Mouse (Mus musculus) kidney, adult 2 months (tissue): ENCODE measurements around the gene Lmna. TPM values are rescaled to one million over a fixed set of nuclear protein-coding genes. Genes with fewer than 3 reads are reported as not detected.
A peak's percentile ranks its signal among the peaks of the same experiment; 100 is the strongest.

ENCODE experiments used
- DNase-seq: peaks from one replicate; pipeline ENCODE4 v3.0.0; 2021
- H3K27ac ChIP-seq: fragments of 200-500 bp; 2 replicates; pipeline ENCODE4 v1.5.1; 2012; ENCODE audit warnings: low read depth, low read length, control low read depth, inconsistent platforms; ENCODE audit not compliant: insufficient read depth
- H3K27me3 ChIP-seq: fragments of 200-500 bp; replicated peaks from 2 replicates; pipeline ENCODE4 v1.6.1; 2012; ENCODE audit warnings: mild to moderate bottlenecking, moderate library complexity, low read length, inconsistent platforms; ENCODE audit not compliant: control insufficient read depth, insufficient read depth
- H3K36me3 ChIP-seq: fragments of 200-500 bp; 2 replicates; pipeline ENCODE4 v1.6.1; 2012; ENCODE audit warnings: mild to moderate bottlenecking, moderate library complexity, low read length, inconsistent platforms; ENCODE audit not compliant: control insufficient read depth, insufficient read depth
- H3K4me1 ChIP-seq: fragments of 200-500 bp; 2 replicates; pipeline ENCODE4 v1.6.1; 2011; ENCODE audit warnings: low read length; ENCODE audit not compliant: control insufficient read depth, insufficient read depth
- H3K4me3 ChIP-seq: fragments of 200-500 bp; 2 replicates; pipeline ENCODE4 v1.5.1; 2011; ENCODE audit warnings: mild to moderate bottlenecking, low read depth, low read length, control low read depth; ENCODE audit not compliant: insufficient read depth
- CTCF ChIP-seq: fragments of 200-500 bp; conservative IDR thresholded peaks from 2 replicates; pipeline ENCODE4 v1.5.1; 2011; ENCODE audit warnings: low read depth, mild to moderate bottlenecking, control low read depth, low read length, moderate library complexity, mixed read lengths; ENCODE audit not compliant: insufficient read depth, insufficient read length
- POLR2A ChIP-seq: fragments of 200-500 bp; IDR thresholded peaks from one replicate; pipeline ENCODE4 v1.6.1; 2011; ENCODE audit warnings: low read depth, low read length, control low read depth
- WGBS: fragments of 180-500 bp; shearing (Covaris S2); methylation state at CpG from one replicate; pipeline ENCODE4 v1.1.7; 2018; 5-methylcytosine and 5-hydroxymethylcytosine counted together
- polyA plus RNA-seq: library from polyadenylated mRNA; depleted of rRNA; stranded (reverse); fragments of >200 nt; gene quantifications from 2 replicates; pipeline ENCODE4 v1.2.3, GENCODE M21; 2012; rRNA removed

Gene Lmna
- polyA plus RNA-seq: 55.2 and 73.2 TPM in 2 replicates

- under 1% methylated on average over 31 of the region's 31 CpGs for WGBS
- no peaks in the 10 kb centered on the region for H3K36me3 ChIP-seq
- DNase-seq: peak; percentile 97
Measured at GRCm38 (mm10) chr3:88509692-88510420, at the start of gene Lmna. Lmna (minus strand) TSS chr3:88509956.

GRCm38 (mm10) chr3:88556616-88557015 lies 46.9 kb upstream of the Lmna start:
- no peaks in the 10 kb centered on the region for H3K27me3 ChIP-seq
- H3K4me3 ChIP-seq: no peak overlapping the region
- 94% methylated on average over 8 of the region's 8 CpGs for WGBS
- no peak for DNase-seq
- H3K36me3 ChIP-seq: peaks cover 4% of the 10 kb centered on the region
- H3K4me1 ChIP-seq: peaks cover 5% of the 10 kb centered on the region; the same call in 1 of the 2 replicates
- no peak overlapping the region for H3K27ac ChIP-seq
- TF ChIP-seq CTCF (no peak), POLR2A (no peak)

More at GRCm38 (mm10) chr3:88509692-88510420, at the start of gene Lmna:
- Histone ChIP-seq H3K27ac (peak within 1 kb of the TSS; percentile 65), H3K4me1 (peaks cover 14% of the 10 kb centered on the region; the same call in 1 of the 2 replicates), H3K27me3 (no peaks in the 10 kb centered on the region), H3K4me3 (peak within 1 kb of the TSS; percentile 57)
- TF ChIP-seq POLR2A (no peak), CTCF (peak; percentile 53)

GRCm38 (mm10) chr3:88555731-88556130 lies 46.0 kb upstream of the Lmna start:
- Histone ChIP-seq H3K4me3 (no peak overlapping the region), H3K27me3 (no peaks in the 10 kb centered on the region), H3K36me3 (peaks cover 4% of the 10 kb centered on the region), H3K27ac (no peak overlapping the region), H3K4me1 (peaks cover 10% of the 10 kb centered on the region; the same call in 1 of the 2 replicates)
- 93% methylated on average over 6 of the region's 6 CpGs for WGBS
- no peak for DNase-seq
- no peak for TF ChIP-seq POLR2A
- no peak for TF ChIP-seq CTCF

GRCm38 (mm10) chr3:88555069-88555605 lies 45.4 kb upstream of the Lmna start:
- TF ChIP-seq POLR2A (no peak), CTCF (no peak)
- peaks cover 4% of the 10 kb centered on the region for H3K36me3 ChIP-seq
- no peak overlapping the region for H3K4me3 ChIP-seq
- no peak overlapping the region for H3K27ac ChIP-seq
- WGBS: 77% methylated on average over 5 of the region's 5 CpGs
- peaks cover 13% of the 10 kb centered on the region; the same call in 1 of the 2 replicates for H3K4me1 ChIP-seq
- H3K27me3 ChIP-seq: no peaks in the 10 kb centered on the region
- DNase-seq: no peak

- H3K27me3 ChIP-seq: no peaks in the 10 kb centered on the region
- H3K4me3 ChIP-seq: peak overlapping the region; percentile 98
- DNase-seq: peak; percentile 49
- under 1% methylated on average over 41 of the region's 41 CpGs for WGBS
- peaks cover 3% of the 10 kb centered on the region for H3K36me3 ChIP-seq
- peak overlapping the region; percentile 83 for H3K27ac ChIP-seq
- TF ChIP-seq POLR2A (no peak), CTCF (no peak)
- peaks cover 13% of the 10 kb centered on the region; the same call in 1 of the 2 replicates for H3K4me1 ChIP-seq
Measured at GRCm38 (mm10) chr3:88553880-88554586, 44.3 kb upstream of the Lmna start.

GRCm38 (mm10) chr3:88553525-88553879 lies 43.7 kb upstream of the Lmna start, which contains the start of gene Ubqln4:
Ubqln4 (plus strand) TSS chr3:88553758.
- peak within 1 kb of the TSS; percentile 98 for H3K4me3 ChIP-seq
- H3K36me3 ChIP-seq: peaks cover 3% of the 10 kb centered on the region
- TF ChIP-seq POLR2A (peak; percentile 15), CTCF (peak; percentile 60)
- under 1% methylated on average over 36 of the region's 37 CpGs for WGBS
- peak within 1 kb of the TSS; percentile 98 for H3K27ac ChIP-seq
- peak; percentile 95 for DNase-seq
- H3K27me3 ChIP-seq: no peaks in the 10 kb centered on the region
- peaks cover 13% of the 10 kb centered on the region; the same call in 1 of the 2 replicates for H3K4me1 ChIP-seq
